Mouse (Mus musculus) heart, embryonic 15.5 days (tissue): ENCODE measurements around the gene Slc44a5. TPM values are rescaled to one million over a fixed set of nuclear protein-coding genes. Genes with fewer than 3 reads are reported as not detected.
A peak's percentile ranks its signal among the peaks of the same experiment; 100 is the strongest.

Experiments used
- ATAC-seq: fragments of 200-750 bp; cut with Nextera tagmentation; replicated peaks from 2 replicates; pipeline ENCODE4 v1.8.0; 2017; ENCODE audit warnings: low read depth, moderate TSS enrichment; ENCODE audit not compliant: insufficient number of reproducible peaks, insufficient read depth, low FRiP score
- H3K27ac ChIP-seq: fragments of 300-500 bp; sonication (generic); 2 replicates; pipeline ENCODE4 v1.5.1; 2015; ENCODE audit warnings: mild to moderate bottlenecking, inconsistent platforms
- H3K27me3 ChIP-seq: fragments of 300-500 bp; sonication (generic); 2 replicates; pipeline ENCODE4 v1.6.1; 2015; ENCODE audit warnings: inconsistent platforms
- H3K36me3 ChIP-seq: fragments of 300-500 bp; sonication (generic); 2 replicates; pipeline ENCODE4 v1.6.1; 2015; ENCODE audit warnings: mild to moderate bottlenecking, inconsistent platforms
- H3K4me1 ChIP-seq: fragments of 300-500 bp; sonication (generic); replicated peaks from 2 replicates; pipeline ENCODE4 v1.6.1; 2015; ENCODE audit warnings: inconsistent platforms
- H3K4me2 ChIP-seq: fragments of 300-500 bp; sonication (generic); 2 replicates; pipeline ENCODE4 v1.6.1; 2015; ENCODE audit warnings: inconsistent platforms, mild to moderate bottlenecking, moderate library complexity
- H3K4me3 ChIP-seq: fragments of 300-500 bp; sonication (generic); 2 replicates; pipeline ENCODE4 v1.5.1; 2015; ENCODE audit warnings: mild to moderate bottlenecking, inconsistent platforms
- H3K9ac ChIP-seq: fragments of 300-500 bp; sonication (generic); 2 replicates; pipeline ENCODE4 v1.6.1; 2015; ENCODE audit warnings: mild to moderate bottlenecking, inconsistent platforms
- H3K9me3 ChIP-seq: fragments of 300-500 bp; sonication (generic); replicated peaks from 2 replicates; pipeline ENCODE4 v1.6.1; 2016; ENCODE audit warnings: inconsistent platforms
- WGBS: fragments of 180-500 bp; shearing (Covaris S2); methylation state at CpG from one replicate; pipeline ENCODE4 v1.1.7; 2015; ENCODE audit warnings: mixed read lengths; 5-methylcytosine and 5-hydroxymethylcytosine counted together
- polyA plus RNA-seq: library from polyadenylated mRNA; unstranded; fragments of >200 nt; fragmentation: Nextera tagmentation; extraction: Ambion mirVana; gene quantifications from 2 replicates; pipeline ENCODE4 v1.2.1, GENCODE M21; 2015

Gene Slc44a5
- polyA plus RNA-seq, 1 experiment from 2014 or later = 0.52 TPM

- Histone ChIP-seq H3K4me3 (no peak overlapping the region), H3K27ac (no peak overlapping the region), H3K9me3 (no peaks in the 10 kb centered on the region), H3K9ac (no peak overlapping the region), H3K4me2 (no peak overlapping the region), H3K36me3 (no peaks in the 10 kb centered on the region), H3K27me3 (no peaks in the 10 kb centered on the region), H3K4me1 (no peaks in the 10 kb centered on the region)
- ATAC-seq = no peak
- WGBS = 63% methylated on average over 9 of the region's 9 CpGs
Observed at GRCm38 (mm10) chr3:154174031-154174430, 200.8 kb downstream of the Slc44a5 start.

DNA sequence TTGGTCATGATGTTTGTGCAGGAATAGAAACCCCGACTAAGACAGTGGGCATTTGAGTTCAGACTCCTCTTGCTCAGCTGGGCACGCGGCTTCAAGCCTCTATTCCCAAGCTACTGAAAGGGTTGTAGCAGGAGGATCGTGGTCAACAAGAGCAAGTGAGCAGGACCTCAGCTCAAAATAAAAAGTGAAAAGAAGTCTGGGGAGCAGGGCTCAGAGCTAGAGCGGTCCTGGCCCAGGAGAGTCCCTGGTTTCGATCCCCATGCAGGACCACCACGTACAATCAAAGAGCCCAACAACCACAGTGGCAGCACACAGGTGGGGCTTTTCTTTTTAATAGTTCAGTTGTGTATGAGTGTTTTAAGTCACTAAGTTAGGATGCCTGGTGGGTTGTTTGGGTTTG is 201.5 kb downstream of the Slc44a5 start:
- 83% methylated on average over 7 of the region's 7 CpGs for WGBS
- Histone ChIP-seq H3K4me1 (no peaks in the 10 kb centered on the region), H3K27me3 (no peaks in the 10 kb centered on the region), H3K9ac (no peak overlapping the region), H3K36me3 (no peaks in the 10 kb centered on the region), H3K4me3 (no peak overlapping the region), H3K9me3 (no peaks in the 10 kb centered on the region), H3K27ac (no peak overlapping the region), H3K4me2 (no peak overlapping the region)
- ATAC-seq = no peak

DNA sequence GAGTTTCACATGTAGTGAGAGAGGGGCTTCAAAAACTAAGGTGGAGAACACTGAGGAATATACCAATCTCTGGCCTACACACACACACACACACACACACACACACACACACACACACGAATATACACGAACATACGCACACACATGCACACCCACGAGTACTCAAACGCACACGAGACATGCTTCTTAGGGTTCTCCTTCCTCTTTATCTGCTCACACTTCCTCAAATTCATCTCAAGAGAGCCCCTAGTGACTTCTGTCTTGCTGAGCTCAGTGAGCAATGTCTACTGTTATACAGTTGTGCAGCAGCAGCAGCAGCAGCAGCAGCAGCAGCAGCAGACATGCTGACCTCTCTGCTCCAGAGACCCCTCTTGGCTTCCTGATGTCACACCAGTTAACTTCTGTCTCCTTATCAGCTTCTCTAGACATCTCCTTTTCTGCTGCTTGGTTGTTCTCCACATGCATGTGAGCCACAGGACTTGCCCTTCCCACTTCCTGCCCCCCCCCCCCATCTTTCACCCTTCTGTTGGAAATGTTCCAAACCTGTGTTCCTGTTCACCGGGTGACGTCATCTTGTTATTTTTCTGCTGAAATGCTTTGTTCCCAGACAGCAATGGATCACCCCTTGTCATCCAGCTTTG is 204.5 kb downstream of the Slc44a5 start:
- Histone ChIP-seq H3K27ac (no peak overlapping the region), H3K9me3 (0 out of 2 replicates have a peak, but pooled peaks cover 4% of the 10 kb centered on the region), H3K27me3 (no peaks in the 10 kb centered on the region), H3K4me1 (no peaks in the 10 kb centered on the region), H3K9ac (no peak overlapping the region), H3K36me3 (no peaks in the 10 kb centered on the region), H3K4me3 (no peak overlapping the region), H3K4me2 (no peak overlapping the region)
- no peak for ATAC-seq
- 49% methylated on average over 8 of the region's 8 CpGs for WGBS

- no peaks in the 10 kb centered on the region for H3K27me3 ChIP-seq
- no peak overlapping the region for H3K27ac ChIP-seq
- H3K4me3 ChIP-seq = no peak overlapping the region
- H3K36me3 ChIP-seq = no peaks in the 10 kb centered on the region
- H3K4me1 ChIP-seq = no peaks in the 10 kb centered on the region
- 94% methylated on average over 2 of the region's 3 CpGs for WGBS
- H3K4me2 ChIP-seq = no peak overlapping the region
- 0 out of 2 replicates have a peak, but pooled peaks cover 4% of the 10 kb centered on the region for H3K9me3 ChIP-seq
- H3K9ac ChIP-seq = no peak overlapping the region
- ATAC-seq = no peak
Observed at GRCm38 (mm10) chr3:154179423-154179920, 206.2 kb downstream of the Slc44a5 start.

DNA sequence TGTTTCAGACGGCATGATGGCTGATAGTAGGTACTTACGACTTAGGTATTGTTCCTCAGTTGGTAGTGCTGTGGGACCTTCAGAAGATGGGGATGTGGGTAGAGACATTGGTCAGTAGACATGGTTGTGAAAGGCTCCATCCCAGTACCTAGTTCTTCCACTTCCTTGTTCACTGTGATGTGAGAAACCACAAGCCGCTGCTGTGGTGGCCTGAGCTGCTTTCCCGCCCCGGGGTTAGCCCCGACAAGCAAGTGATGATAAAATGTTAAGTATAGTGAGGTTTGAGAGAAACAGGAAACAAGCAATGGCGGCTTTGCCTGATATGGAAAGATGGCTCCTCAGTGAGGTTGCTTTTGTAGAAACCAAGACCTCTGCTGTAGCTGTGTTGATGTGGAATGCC is 209.8 kb downstream of the Slc44a5 start:
- no peak overlapping the region for H3K4me2 ChIP-seq
- no peak for ATAC-seq
- no peaks in the 10 kb centered on the region for H3K36me3 ChIP-seq
- H3K9me3 ChIP-seq = 0 out of 2 replicates have a peak, but pooled peaks cover 4% of the 10 kb centered on the region
- H3K4me3 ChIP-seq = no peak overlapping the region
- H3K27ac ChIP-seq = no peak overlapping the region
- WGBS = 73% methylated on average over 7 of the region's 7 CpGs
- H3K9ac ChIP-seq = no peak overlapping the region
- no peaks in the 10 kb centered on the region for H3K27me3 ChIP-seq
- no peaks in the 10 kb centered on the region for H3K4me1 ChIP-seq

DNA sequence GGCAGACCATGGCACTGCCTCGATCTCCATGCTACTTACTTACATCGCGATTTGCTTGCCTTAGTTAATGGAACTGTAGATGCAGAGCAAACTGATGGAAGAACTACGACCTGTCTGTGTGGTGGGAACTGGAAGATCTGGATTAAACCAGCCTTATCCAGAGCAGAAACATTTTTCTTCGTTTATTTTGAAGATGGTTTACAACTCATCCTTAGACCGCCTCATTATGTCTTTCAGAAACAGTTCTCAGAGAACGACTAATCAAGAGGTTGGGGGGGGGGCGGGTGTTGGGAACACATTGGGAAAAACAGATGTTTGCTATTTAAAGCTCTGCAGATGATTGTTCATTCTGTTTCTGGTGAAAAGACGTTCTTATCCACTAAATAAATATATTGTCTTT is 210.7 kb downstream of the Slc44a5 start:
- H3K4me3 ChIP-seq = no peak overlapping the region
- 80% methylated on average over 9 of the region's 9 CpGs for WGBS
- H3K4me1 ChIP-seq = no peaks in the 10 kb centered on the region
- no peak overlapping the region for H3K9ac ChIP-seq
- H3K27ac ChIP-seq = no peak overlapping the region
- no peak for ATAC-seq
- H3K27me3 ChIP-seq = no peaks in the 10 kb centered on the region
- H3K4me2 ChIP-seq = no peak overlapping the region
- H3K9me3 ChIP-seq = 0 out of 2 replicates have a peak, but pooled peaks cover 4% of the 10 kb centered on the region
- H3K36me3 ChIP-seq = no peaks in the 10 kb centered on the region

DNA sequence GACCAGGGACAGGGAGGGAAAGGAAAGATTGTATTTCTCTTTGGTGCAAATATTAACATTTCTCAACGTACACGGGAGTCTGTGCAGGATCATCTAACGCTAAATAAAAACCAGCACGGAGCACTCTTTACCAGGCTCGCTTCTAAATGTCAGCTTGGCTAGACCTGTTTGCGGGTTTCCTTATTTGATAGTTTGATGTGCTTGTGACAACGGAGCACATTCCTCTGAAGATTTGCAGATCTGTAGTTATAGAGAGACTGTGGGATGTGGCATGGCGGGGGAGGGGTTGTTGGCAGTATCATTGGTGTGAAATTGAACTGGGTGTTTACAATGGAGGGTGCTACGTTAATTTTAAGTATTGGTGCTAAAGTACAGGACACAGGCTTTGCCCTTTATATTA is 215.4 kb downstream of the Slc44a5 start:
- no peak overlapping the region for H3K27ac ChIP-seq
- H3K27me3 ChIP-seq = no peaks in the 10 kb centered on the region
- no peaks in the 10 kb centered on the region for H3K9me3 ChIP-seq
- no peak overlapping the region for H3K4me2 ChIP-seq
- no peak for ATAC-seq
- 59% methylated on average over 9 of the region's 9 CpGs for WGBS
- H3K4me3 ChIP-seq = no peak overlapping the region
- no peaks in the 10 kb centered on the region for H3K36me3 ChIP-seq
- H3K9ac ChIP-seq = no peak overlapping the region
- peaks cover 4% of the 10 kb centered on the region for H3K4me1 ChIP-seq

- no peaks in the 10 kb centered on the region for H3K36me3 ChIP-seq
- no peaks in the 10 kb centered on the region for H3K27me3 ChIP-seq
- 0 out of 2 replicates have a peak overlapping the region, but pooled peaks have one; percentile 18 for H3K4me2 ChIP-seq
- peaks cover 4% of the 10 kb centered on the region for H3K4me1 ChIP-seq
- 18% methylated on average over 14 of the region's 14 CpGs for WGBS
- no peak overlapping the region for H3K27ac ChIP-seq
- no peak overlapping the region for H3K4me3 ChIP-seq
- H3K9ac ChIP-seq = no peak overlapping the region
- no peaks in the 10 kb centered on the region for H3K9me3 ChIP-seq
- no peak for ATAC-seq
Observed at GRCm38 (mm10) chr3:154192328-154193030, 219.2 kb downstream of the Slc44a5 start.

- no peaks in the 10 kb centered on the region for H3K27me3 ChIP-seq
- H3K4me2 ChIP-seq = no peak overlapping the region
- no peak for ATAC-seq
Observed at GRCm38 (mm10) chr3:154193189-154193840, 220.1 kb downstream of the Slc44a5 start.

DNA sequence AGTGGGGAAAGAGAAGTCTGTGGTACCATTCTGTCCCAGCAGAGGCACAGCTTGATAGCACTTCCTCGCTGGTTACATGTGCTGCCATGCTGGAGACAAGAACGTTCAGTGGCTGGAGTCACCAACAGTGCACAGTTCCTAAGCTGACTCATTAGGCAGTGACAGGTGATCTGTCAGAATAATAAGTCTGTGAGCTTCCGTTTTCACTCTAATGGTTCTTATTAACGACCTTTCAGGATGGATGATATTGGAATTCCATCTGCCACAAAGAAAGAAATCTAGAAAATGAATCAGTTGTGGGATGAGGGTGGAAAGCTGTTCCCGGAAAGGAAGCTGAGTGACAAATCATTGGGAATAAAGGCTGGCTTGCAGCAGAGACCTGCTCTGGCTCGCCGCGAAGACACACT is 227.2 kb downstream of the Slc44a5 start:
- Histone ChIP-seq H3K9ac (no peak overlapping the region), H3K4me2 (no peak overlapping the region), H3K4me3 (no peak overlapping the region), H3K27me3 (no peaks in the 10 kb centered on the region), H3K27ac (no peak overlapping the region), H3K36me3 (no peaks in the 10 kb centered on the region), H3K4me1 (no peaks in the 10 kb centered on the region), H3K9me3 (no peaks in the 10 kb centered on the region)
- WGBS = 63% methylated on average over 8 of the region's 8 CpGs
- no peak for ATAC-seq

More at GRCm38 (mm10) chr3:154193189-154193840, 220.1 kb downstream of the Slc44a5 start:
- H3K4me3 ChIP-seq = no peak overlapping the region
- no peaks in the 10 kb centered on the region for H3K36me3 ChIP-seq
- peaks cover 4% of the 10 kb centered on the region for H3K4me1 ChIP-seq
- WGBS = 69% methylated on average over 10 of the region's 10 CpGs
- no peak overlapping the region for H3K27ac ChIP-seq
- no peaks in the 10 kb centered on the region for H3K9me3 ChIP-seq
- no peak overlapping the region for H3K9ac ChIP-seq

DNA sequence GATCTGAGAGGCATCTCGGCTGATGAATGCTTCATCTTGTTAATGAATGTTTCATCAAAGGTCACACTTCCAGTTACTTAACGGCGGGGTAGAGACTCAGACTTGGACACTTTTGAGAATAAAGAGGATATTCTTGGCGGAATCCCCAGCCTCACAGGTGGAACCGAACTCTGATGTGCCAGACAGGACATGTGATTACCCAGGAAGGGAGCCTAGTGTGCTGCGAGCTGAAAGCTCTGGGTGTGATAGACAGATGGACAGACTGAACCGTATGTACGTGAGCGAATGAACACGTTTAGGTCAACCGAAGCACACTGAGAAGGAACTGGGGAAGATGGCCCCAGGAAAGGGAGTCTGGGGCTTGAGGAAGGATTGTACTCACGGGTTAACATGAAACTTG is 228.6 kb downstream of the Slc44a5 start:
- ATAC-seq = no peak

More for the DNA sequence above, 228.6 kb downstream of the Slc44a5 start:
- Histone ChIP-seq H3K9me3 (no peaks in the 10 kb centered on the region), H3K9ac (no peak overlapping the region), H3K27ac (no peak overlapping the region), H3K4me1 (no peaks in the 10 kb centered on the region), H3K4me2 (no peak overlapping the region), H3K36me3 (no peaks in the 10 kb centered on the region), H3K27me3 (no peaks in the 10 kb centered on the region), H3K4me3 (no peak overlapping the region)
- WGBS = 77% methylated on average over 12 of the region's 12 CpGs
